Mouse (Mus musculus) Patski (cell line): ENCODE results near the gene Tgfbrap1. TPM values are rescaled to one million over a fixed set of nuclear protein-coding genes. Genes with fewer than 3 reads are reported as not detected.

Experiments
- ATAC-seq: fragments of 100-300 bp; one replicate; pipeline ENCODE4 v1.8.0; 2021
- CTCF ChIA-PET: fragments of 350-600 bp; sonication (Branson Sonifier 250); formaldehyde crosslinking; loops from one replicate; lab custom pipeline; 2022; ENCODE audit warnings: inconsistent platforms; lab: Charles Lee
- POLR2A ChIA-PET: fragments of 350-600 bp; sonication (Branson Sonifier 250); formaldehyde crosslinking; loops from one replicate; lab custom pipeline; 2022; ENCODE audit warnings: antibody characterized with exemption, inconsistent platforms; lab: Charles Lee
- DNase-seq: peaks from one replicate; pipeline ENCODE4 v3.0.0-alpha.2; 2011; ENCODE audit warnings: low read depth, low spot score
- H3K27me3 ChIP-seq: fragments of 371-371 bp; one replicate; pipeline ENCODE4 v1.5.1; 2021
- CTCF ChIP-seq: fragments of 100-300 bp; IDR thresholded peaks from one replicate; pipeline ENCODE4 v1.5.1; 2021
- in situ Hi-C: fragments of 300-500 bp; cut with MboI; formaldehyde crosslinking; loops from 3 replicates; pipeline ENCODE4 v1.11.1; 2018; ENCODE audit warnings: low pct_unique_long_range_greater_than_20kb, mixed read lengths
- polyA plus RNA-seq: library from polyadenylated mRNA; unstranded; gene quantifications from one replicate; pipeline ENCODE4 v1.2.3, GENCODE M21; 2021

The Tgfbrap1 gene
- polyA plus RNA-seq, result 24.4 TPM

GRCm38 (mm10) chr1:43098031-43098984, at the start of gene Tgfbrap1, which contains the start of gene AI597479:
Gene Tgfbrap1, minus strand, starts transcription at chr1:43098637.
Gene AI597479, plus strand, starts transcription at chr1:43098710.
- TF ChIP-seq CTCF, result no peak
- CTCF ChIA-PET, result no interaction called here
- no peak for DNase-seq
- H3K27me3 ChIP-seq, result no peaks in the 10 kb centered on the region
- POLR2A ChIA-PET, result interaction anchor here (0.5 to 1.2 kb wide), 2 partner anchors 119 to 166 kb away, joined by 3 to 6 read pairs; no protein-coding TSS in a partner anchor
- ATAC-seq, result peak; percentile 93
- in situ Hi-C loops, result loop anchor here (25.0 kb wide), 1 partner anchor 386 kb away; no protein-coding TSS in a partner anchor

GRCm38 (mm10) chr1:43147474-43147873, 49.0 kb upstream of the Tgfbrap1 start:
- POLR2A ChIA-PET, result interaction anchor here (0.6 to 1.8 kb wide), 6 partner anchors 12 to 569 kb away, joined by 3 to 9 read pairs (median 5); no protein-coding TSS in a partner anchor
- TF ChIP-seq CTCF, result no peak
- DNase-seq (no peak), ATAC-seq (peak; percentile 14)
- in situ Hi-C loops, result no loop called here
- H3K27me3 ChIP-seq, result no peaks in the 10 kb centered on the region
- CTCF ChIA-PET, result interaction anchor here (0.6 to 1.6 kb wide), 4 partner anchors 9 to 76 kb away, joined by 3 to 5 read pairs (median 3); no protein-coding TSS in a partner anchor

DNA sequence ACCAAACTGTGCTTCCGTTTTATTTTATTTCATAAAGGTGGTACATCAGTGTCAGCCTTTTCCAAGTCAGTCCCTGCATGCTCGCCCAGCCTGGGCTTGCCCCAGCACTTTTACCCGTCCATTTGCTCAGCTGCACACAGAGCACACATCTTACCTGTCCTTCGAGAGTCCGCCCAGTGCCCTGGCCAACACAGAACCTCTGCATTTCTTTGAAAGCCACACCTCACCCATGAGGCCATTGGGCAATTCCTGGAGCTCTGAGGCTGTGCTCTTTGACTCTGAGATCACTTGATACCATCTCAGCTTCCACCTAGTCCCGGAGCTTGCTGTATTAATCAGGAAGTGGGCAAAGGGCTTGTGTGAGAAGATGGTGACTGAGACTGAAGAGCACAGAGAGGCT, 47.0 kb upstream of the Tgfbrap1 start:
- DNase-seq (no peak), ATAC-seq (no peak)
- H3K27me3 ChIP-seq, result no peaks in the 10 kb centered on the region
- no peak for TF ChIP-seq CTCF
- CTCF ChIA-PET, result interaction anchor here (1.5 to 1.6 kb wide), 2 partner anchors 32 to 115 kb away, joined by 5 to 6 read pairs; no protein-coding TSS in a partner anchor
- POLR2A ChIA-PET, result interaction anchor here (0.7 to 2.0 kb wide), 5 partner anchors 10 to 87 kb away, joined by 3 to 10 read pairs (median 3); no protein-coding TSS in a partner anchor
- in situ Hi-C loops, result no loop called here

- ATAC-seq (no peak), DNase-seq (no peak)
- no peak for TF ChIP-seq CTCF
- in situ Hi-C loops, result loop anchor here (5.0 kb wide), 1 partner anchor 123 kb away; no protein-coding TSS in a partner anchor
- H3K27me3 ChIP-seq, result no peaks in the 10 kb centered on the region
- ChIA-PET POLR2A (interaction anchor here (0.7 to 2.0 kb wide), 7 partner anchors 11 to 88 kb away, joined by 3 to 10 read pairs (median 3); no protein-coding TSS in a partner anchor), CTCF (interaction anchor here (1.2 to 1.6 kb wide), 2 partner anchors 20 to 31 kb away, joined by 3 to 5 read pairs; no protein-coding TSS in a partner anchor)
These were observed 46.0 kb upstream of the Tgfbrap1 start for GRCm38 (mm10) chr1:43144338-43144906.

DNA sequence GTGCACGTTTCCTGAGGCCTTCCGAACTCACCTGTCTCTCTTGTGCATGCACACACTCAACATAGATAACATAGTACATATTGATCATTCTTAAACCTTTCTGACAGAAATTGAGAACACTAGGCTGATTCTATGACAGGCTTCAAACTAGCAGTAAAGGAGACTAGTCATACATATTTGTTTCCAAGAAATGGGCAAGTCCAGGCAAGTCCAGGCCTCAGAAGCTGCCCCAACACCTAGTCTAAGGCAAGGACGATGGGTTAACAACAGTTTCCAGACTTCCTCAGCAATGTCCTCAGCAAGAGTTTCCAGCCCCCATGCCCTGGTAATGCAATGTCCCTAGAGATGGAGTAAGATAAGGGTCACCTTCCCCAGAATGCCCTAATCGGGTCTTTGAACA, 45.4 kb upstream of the Tgfbrap1 start:
- in situ Hi-C loops, result loop anchor here (5.0 kb wide), 1 partner anchor 124 kb away; no protein-coding TSS in a partner anchor
- no peaks in the 10 kb centered on the region for H3K27me3 ChIP-seq
- ATAC-seq, result no peak
- ChIA-PET POLR2A (interaction anchor here (1.4 to 2.0 kb wide), 3 partner anchors 18 to 82 kb away, joined by 3 to 10 read pairs (median 4); no protein-coding TSS in a partner anchor), CTCF (interaction anchor here (1.1 to 2.5 kb wide), 9 partner anchors 21 to 125 kb away, joined by 3 to 15 read pairs (median 5); no protein-coding TSS in a partner anchor)
- no peak for TF ChIP-seq CTCF
- DNase-seq, result no peak

DNA sequence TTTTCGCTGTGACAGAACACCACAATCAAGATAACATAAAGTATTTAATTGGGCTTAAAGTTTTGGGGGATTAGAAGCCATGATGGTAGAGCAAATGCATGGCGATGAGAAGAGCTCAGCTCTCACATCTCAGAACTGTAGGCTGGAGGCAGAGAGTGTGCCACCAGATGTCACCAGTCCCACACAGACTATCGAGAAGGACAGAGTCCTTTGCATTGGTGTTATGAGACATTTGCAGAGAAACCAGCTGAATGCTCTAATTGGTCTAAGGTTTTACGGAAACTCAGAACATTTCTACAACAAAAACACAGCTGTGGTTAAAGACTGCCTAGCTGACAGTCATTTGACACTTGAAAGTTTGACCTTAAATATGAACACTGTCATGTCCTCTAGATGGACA, 44.8 kb upstream of the Tgfbrap1 start:
- peak; percentile 63 for TF ChIP-seq CTCF
- DNase-seq (no peak), ATAC-seq (no peak)
- in situ Hi-C loops, result loop anchor here (5.0 kb wide), 1 partner anchor 124 kb away; no protein-coding TSS in a partner anchor
- POLR2A ChIA-PET, result interaction anchor here (0.9 to 1.4 kb wide), 4 partner anchors 26 to 116 kb away, joined by 3 to 4 read pairs (median 3); no protein-coding TSS in a partner anchor
- CTCF ChIA-PET, result interaction anchor here (1.1 to 2.5 kb wide), 8 partner anchors 25 to 157 kb away, joined by 3 to 15 read pairs (median 6); no protein-coding TSS in a partner anchor
- no peaks in the 10 kb centered on the region for H3K27me3 ChIP-seq

DNA sequence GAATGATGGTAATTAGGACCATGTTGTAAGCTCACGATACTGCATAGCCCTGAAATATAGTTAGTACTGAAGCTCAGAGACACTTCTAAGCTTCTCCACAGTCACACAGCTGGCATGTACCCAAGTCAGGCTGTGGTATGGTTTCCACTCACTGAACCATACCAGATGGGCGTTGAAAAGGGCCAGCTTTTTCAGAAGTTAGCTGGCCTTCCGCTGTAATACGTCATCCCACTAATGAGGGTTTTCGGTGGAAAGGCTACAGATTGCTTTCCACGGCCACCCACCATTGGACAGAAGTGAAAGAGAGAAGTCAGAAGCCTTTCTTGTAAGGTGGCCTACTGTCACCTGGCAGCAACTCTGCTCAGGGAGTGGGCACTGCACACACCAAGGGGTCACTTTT, 44.4 kb upstream of the Tgfbrap1 start:
- no peak for DNase-seq
- ChIA-PET POLR2A (interaction anchor here (0.5 to 1.4 kb wide), 6 partner anchors 25 to 134 kb away, joined by 3 to 4 read pairs (median 3); no protein-coding TSS in a partner anchor), CTCF (interaction anchor here (1.1 to 2.5 kb wide), 8 partner anchors 26 to 157 kb away, joined by 3 to 15 read pairs (median 6); no protein-coding TSS in a partner anchor)
- in situ Hi-C loops, result loop anchor here (5.0 kb wide), 1 partner anchor 124 kb away; no protein-coding TSS in a partner anchor
- peak; percentile 12 for ATAC-seq
- H3K27me3 ChIP-seq, result no peaks in the 10 kb centered on the region
- TF ChIP-seq CTCF, result no peak

GRCm38 (mm10) chr1:43141555-43141961, 43.1 kb upstream of the Tgfbrap1 start:
- CTCF ChIA-PET, result interaction anchor here (0.9 to 3.9 kb wide), 4 partner anchors 12 to 123 kb away, joined by 3 to 51 read pairs (median 9); no protein-coding TSS in a partner anchor
- no peaks in the 10 kb centered on the region for H3K27me3 ChIP-seq
- no peak for DNase-seq
- in situ Hi-C loops, result loop anchor here (5.0 kb wide), 1 partner anchor 126 kb away; no protein-coding TSS in a partner anchor
- TF ChIP-seq CTCF, result no peak
- POLR2A ChIA-PET, result interaction anchor here (0.6 to 4.0 kb wide), 7 partner anchors 14 to 120 kb away, joined by 3 to 28 read pairs (median 3); no protein-coding TSS in a partner anchor
- ATAC-seq, result peak; percentile 27
